Mouse (Mus musculus): ENCODE results near the gene Pbx3.

DNA sequence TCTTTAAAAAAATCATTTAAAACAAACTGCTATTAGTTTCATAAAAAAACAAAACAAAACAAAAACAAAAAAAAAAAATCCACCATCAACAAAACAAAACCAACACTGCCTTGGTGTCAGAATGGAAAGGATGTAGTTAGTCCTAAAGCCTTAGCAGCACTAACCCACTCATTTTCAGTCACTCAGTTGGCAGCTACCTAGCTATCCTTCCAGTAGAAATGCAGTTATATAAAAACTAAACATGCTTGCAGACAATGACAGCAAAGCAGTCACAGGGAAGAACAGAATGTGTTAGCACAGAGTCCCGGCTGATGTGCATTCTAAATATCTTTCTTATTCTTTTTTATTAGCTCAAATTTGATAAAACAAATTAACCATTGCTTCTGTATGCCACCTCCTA lies 160.5 kb downstream of the Pbx3 start:
- TF ChIP-seq POLR2A (IDR thresholded peaks at IDR 0.05; ENCODE audit: insufficient read depth, low read length) (no peak), CTCF (IDR thresholded peaks at IDR 0.05; ENCODE audit: low read depth, low read length) (no peak), EP300 (IDR thresholded peaks at IDR 0.05; ENCODE audit: insufficient read depth, low read depth, low read length) (no peak)
